Mouse (Mus musculus): Measurements from ENCODE around the gene Rpl27a. TPM values are rescaled to one million over a fixed set of nuclear protein-coding genes. Genes with fewer than 3 reads are reported as not detected.

Rpl27a gene
- total RNA-seq, 2 experiments from 2014 or later, result 206 to 235 TPM

GRCm38 (mm10) chr7:109524763-109525162, 5.8 kb downstream of the Rpl27a start:
- no peak for DNase-seq

GRCm38 (mm10) chr7:109525740-109526663, 7.1 kb downstream of the Rpl27a start:
- no peak for DNase-seq

DNA sequence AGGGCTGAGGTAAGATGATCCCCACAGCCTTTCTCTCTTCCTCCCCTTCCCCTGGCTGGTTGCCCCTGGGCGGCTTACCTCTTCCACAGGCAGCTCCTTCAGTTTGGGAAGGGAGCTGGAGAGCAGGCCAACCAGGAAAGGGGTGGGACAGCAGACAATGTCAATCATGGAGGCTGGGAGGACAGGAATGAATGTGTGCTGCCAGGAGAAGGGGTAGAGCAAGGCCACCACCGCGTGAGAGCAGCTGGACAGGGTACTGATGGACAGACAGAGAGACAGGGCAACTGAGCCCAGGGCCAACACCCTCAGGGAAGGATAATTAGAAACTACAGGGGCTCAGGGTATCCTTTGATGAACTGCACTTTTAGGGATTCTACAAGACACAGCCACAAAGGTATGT, 8.6 kb downstream of the Rpl27a start:
- DNase-seq, result peak; percentile 29 to 41

DNA sequence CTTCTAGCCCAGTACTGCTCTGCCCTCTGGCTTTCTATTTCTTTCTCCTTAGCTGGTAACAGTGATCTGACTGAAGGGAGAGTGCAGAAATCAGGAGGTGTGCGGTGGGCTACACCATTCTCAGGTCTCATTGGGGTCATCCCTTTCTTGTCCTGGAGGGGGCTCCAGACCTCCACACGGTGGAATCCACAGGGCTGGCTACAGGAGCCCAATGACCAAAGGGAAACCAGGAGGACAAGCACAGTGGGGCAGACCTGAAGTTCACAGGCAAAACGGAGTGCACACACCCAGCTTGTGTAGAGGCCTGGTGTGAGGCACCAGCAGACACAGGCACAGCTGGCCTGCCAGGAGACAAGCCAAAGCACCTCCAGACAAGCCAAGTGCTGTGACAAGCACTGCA, 9.4 kb downstream of the Rpl27a start:
- DNase-seq, result peak; percentile 56 to 72

DNA sequence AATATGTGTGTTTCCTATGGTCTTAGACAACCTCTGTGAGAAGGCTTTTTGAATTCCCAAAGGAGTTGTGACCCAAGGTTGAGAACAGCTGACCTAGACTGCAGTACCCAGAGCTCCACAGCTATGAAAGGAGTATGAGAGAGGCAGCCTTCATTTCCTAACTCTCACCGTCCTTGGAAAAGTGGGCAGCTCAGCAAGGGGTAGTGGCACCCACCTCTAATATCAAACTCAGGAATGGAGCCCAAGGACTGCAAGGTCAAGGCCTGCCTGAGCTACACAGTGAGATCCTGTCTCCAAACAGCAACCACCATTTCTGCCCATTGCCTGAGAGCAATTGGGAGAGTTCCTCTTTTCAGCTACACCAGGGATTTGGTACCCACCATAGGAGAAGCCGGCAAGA, 10.8 kb downstream of the Rpl27a start:
- peak in 1 of 2 experiments; percentile 40 for DNase-seq

- DNase-seq, result no peak
These were observed 12.6 kb downstream of the Rpl27a start for GRCm38 (mm10) chr7:109531501-109531900.

DNA sequence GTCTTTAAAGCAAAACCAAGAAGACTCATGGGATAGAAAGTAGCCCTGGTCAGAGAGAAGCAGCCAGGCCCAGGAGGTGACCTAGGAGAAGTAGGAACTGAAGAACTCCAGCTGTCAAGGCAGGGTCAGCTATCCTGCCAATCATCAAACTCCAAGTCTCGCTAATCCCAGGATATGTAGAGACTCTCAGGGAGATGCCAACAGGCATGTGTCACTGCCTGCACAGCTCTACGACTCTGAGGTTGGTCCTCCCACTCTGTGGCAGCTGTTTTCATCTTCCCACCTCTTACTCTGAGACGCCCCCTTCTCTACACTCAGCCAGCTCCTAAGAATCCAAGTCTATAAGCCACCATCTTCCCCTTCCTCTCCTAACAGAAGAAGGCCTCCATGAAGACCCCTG, 13.7 kb downstream of the Rpl27a start:
- no peak for DNase-seq

DNA sequence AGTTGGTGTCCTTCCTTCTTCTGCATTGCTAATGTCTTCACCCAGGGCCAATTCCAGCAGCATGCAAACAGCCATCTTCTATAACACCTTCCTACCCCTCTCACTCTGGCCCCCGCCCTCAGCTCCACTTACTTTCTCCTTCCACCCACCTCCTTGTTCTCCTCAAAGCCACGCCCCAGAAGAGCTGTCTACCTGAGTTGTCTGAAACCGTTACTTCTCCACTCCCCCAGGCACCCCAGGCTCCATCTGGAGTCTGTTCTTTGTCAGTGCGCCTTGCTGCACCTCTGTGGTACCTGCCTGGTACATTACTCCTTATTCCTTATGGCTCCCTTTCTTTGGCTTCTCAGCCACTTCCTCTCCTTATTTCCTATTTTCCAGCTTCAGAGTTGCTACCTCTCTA, 14.2 kb downstream of the Rpl27a start:
- DNase-seq, result no peak

DNA sequence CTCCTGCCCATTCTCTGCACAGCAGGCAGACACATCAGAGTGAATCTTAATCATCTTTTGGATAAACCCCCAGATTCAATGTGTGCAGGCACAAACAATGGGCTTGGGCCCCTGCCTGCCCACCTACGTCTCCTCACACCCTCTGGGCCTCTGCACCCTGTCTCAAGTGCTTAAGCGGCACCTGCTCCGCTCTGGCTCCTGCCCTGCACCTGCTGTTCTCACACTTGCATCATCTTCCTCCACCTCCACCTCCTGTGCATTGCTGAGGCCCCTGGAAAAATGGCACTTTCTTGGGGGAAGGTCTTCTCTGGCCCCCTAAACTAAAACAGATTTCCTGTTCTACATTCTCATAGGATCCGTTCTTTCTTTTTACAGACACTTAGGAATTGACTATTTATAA, 14.9 kb downstream of the Rpl27a start:
- no peak for DNase-seq

DNA sequence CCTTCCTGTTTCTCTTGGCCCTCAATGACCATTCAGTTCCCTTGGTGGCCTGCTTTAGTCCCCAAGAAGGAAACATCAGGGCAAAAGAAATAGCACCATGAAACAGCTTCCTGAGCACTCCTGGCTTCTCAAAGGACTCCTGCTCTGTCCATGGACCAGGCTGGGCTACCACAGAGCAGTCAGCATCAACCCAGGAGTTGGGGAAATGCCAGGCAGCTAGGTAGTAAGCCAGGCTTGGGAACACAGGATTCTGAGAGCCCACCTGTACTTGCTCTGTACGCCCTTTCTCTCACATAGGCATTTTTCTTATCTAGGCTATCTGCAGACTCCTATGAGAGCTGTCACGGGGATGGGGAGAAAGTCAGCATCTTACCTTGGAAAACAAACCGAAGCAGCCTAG, 16.0 kb downstream of the Rpl27a start:
- no peak for DNase-seq

- peak in 1 of 2 experiments; percentile 62 for DNase-seq
These were observed 17.6 kb downstream of the Rpl27a start for GRCm38 (mm10) chr7:109536451-109536946.

- no peak for DNase-seq
These were observed 22.0 kb downstream of the Rpl27a start for GRCm38 (mm10) chr7:109540902-109541301.

GRCm38 (mm10) chr7:109541609-109542363, 22.8 kb downstream of the Rpl27a start:
- no peak for DNase-seq

DNA sequence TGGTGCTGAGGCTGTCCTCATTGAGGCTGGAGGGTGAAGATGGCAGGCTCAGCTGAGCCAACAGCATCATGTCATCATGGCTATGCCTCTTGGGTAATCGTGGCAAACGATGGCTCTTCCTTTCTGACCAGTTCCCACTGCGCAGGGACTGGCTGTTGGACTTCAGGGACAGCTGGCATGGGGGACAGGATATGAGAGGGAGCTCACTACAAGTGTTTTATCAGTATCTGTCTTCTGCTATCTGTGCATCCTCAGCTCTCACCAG, 23.3 kb downstream of the Rpl27a start:
- no peak for DNase-seq

- DNase-seq, result no peak
These were observed 25.8 kb downstream of the Rpl27a start for GRCm38 (mm10) chr7:109544792-109545191.

DNA sequence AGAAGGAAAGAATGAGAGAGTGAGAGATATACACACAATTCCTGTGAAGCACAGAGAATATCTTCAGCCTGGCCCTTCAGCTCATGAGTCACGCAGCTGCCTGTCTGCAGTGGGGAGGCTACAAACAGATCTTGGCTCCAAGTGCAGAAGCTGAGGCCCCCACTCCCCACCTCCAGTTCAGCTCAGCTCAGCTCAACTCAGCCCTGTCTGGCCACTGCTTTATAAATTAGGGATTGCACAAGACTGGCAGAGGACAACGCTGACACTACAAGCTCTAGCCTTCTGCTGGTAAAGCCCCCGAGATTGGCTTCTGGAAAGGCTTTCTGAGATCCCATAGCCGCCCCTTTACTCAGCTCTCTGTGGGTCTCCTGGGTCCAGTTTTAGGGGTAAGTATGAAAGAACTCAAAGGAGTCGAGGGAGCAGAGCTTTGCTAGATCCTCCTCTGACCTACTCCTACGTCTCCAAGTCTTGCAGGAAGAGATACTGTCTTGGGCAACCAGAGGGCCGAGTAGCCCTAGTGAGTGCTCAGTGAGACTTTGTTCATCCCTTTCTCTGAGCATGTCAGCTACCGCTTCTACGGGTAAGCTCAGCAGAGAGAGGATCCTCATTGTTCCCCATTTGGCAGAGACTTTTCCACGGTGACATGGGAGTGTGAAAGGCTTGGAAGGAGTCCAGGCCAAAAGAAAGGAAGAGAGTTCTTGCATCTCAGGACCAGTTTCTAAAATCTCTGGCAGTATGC, 26.5 kb downstream of the Rpl27a start:
- DNase-seq, result peak; percentile 49 to 62

DNA sequence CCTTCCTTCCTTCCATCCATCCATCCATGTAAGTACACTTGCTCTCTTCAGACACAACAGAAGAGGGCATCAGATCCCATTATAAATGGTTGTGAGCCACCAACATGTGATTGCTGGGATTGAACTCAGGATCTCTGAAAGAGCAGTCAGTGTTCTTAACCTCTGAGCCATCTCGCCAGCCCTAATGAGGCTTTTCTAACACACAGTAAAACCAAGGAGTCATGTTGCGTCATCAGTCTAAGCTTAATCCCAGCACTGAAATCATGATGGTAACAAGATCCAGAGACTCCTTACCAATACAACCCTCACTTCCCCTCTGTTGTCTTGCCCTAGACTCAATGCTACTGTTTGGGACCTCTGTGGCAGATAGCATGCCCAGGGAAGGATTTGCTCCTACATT, 27.2 kb downstream of the Rpl27a start:
- no peak for DNase-seq

GRCm38 (mm10) chr7:109546726-109547125, 27.8 kb downstream of the Rpl27a start:
- peak in 1 of 2 experiments; percentile 43 for DNase-seq

GRCm38 (mm10) chr7:109559536-109559935, 40.6 kb downstream of the Rpl27a start:
- peak; percentile 81 to 83 for DNase-seq

GRCm38 (mm10) chr7:109561466-109562153, 42.7 kb downstream of the Rpl27a start:
- DNase-seq, result peak in 1 of 2 experiments; percentile 49

DNA sequence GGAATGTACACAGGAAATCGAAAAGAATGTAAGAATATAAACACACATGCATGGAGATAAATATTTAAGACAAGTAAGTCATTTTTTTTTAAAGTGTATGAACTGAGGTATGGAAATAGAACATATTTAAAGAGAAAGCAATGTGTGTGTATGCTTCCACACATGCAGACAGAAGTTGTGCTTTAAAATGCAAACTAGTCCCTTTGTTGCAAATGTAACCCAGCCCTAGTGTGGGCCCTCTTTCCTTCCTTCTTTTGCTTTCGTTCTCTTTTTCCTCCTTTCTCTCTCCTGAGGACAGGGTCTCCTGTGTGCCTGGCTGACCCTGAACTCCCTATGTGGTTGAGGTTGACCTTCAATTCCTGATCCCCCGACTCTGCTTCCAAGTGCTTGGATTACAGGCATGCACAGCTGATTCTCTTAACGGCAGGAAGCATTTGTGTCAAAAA, 43.2 kb downstream of the Rpl27a start:
- DNase-seq, result no peak

DNA sequence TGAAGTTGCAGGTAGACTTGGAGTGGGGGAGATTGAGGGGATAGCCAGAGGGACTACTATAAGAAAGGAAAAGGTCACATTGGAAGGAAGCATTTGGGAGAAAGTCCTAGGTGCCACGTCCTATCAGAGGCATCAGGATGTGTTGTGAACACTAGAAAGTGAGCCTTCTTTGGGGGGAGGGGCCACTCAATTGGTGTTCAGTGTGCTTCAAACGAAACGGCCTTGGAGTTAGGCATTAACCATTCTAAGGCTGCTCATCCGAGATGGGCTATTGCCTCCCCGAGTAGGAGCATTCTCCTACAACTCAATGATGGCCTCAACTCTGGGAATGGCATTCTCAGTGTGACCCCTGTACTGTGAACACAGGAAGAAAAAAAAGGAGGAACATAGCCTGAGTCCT, 43.7 kb downstream of the Rpl27a start:
- DNase-seq, result no peak
